Mouse (Mus musculus) c-Kit-positive CD71-positive TER-119-negative erythroid progenitor cells, embryonic 14.5 days (primary cell): ENCODE measurements around the gene Vmn1r48.
"Not testable (repeated sequence)": the region's sequence is repeated elsewhere in the genome, so short reads cannot be mapped to it uniquely, and the experiment has no call there.

Experiments
- DNase-seq: peaks from one replicate; pipeline ENCODE4 v3.0.0-alpha.2; 2013; ENCODE audit warnings: low read depth

Gene Vmn1r48

GRCm38 (mm10) chr6:90036741-90037140, at the start of gene Vmn1r48:
TSS of gene Vmn1r48 (minus strand) at chr6:90036841.
- not testable (repeated sequence) for DNase-seq

- no peak for DNase-seq
Measured at GRCm38 (mm10) chr6:90078406-90078805, 41.8 kb upstream of the Vmn1r48 start, which contains the start of gene Vmn1r49. TSS of gene Vmn1r49 (minus strand) at chr6:90078506.

DNA sequence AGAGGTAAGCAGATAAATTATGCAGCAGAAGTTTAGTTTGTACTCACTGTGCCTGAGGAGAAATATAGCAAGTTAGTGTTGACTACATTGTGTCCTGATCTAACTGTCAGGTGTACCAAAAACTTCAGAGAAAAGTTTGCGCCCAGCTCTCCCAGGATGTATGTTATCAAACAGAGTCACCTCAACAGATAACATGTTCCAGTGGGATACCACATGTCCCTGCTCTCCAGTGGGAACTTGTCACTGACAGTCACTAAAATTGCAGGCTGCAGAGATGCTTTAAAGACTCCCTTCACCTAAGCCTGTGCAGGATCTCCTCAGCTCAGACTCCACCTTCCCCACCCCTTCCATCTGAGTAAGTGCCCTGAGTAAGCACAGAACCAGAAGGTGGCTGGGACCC, 20.8 kb downstream of the Vmn1r48 start, which contains the start of gene Vmn1r47:
Gene Vmn1r47, plus strand, starts transcription at position 301 of the 400 bp plus-strand sequence.
- not testable (repeated sequence) for DNase-seq

DNA sequence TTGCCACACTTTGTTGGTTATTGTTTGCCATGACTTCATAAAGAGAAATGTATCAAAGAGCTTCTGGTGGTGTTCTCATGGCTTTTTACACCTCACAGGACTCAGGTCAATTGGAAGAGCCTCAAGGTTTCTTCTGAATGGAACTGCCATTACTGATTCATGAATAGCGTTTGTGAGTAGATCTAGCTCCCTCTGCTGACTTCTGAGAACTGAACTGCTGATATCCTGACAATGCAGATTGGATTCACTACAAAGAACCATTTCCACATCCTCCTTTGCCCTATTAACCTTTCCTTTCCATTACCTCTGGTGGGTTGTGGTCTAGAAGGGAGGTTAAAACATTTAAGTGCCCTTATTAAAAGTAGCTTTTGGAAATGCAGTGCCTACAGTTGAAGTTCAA, 50.7 kb downstream of the Vmn1r48 start:
- DNase-seq: no peak
